Mouse (Mus musculus) midbrain, embryonic 11.5 days (tissue): ENCODE results near the gene Cd33. TPM values are rescaled to one million over a fixed set of nuclear protein-coding genes. Genes with fewer than 3 reads are reported as not detected.

Experiments used
- ATAC-seq: fragments of 200-750 bp; cut with Nextera tagmentation; 2 replicates; pipeline ENCODE4 v1.8.0; 2017; ENCODE audit warnings: moderate TSS enrichment, moderate library complexity; ENCODE audit not compliant: low FRiP score
- DNase-seq: peaks from one replicate; pipeline ENCODE4 v3.0.0; 2015; ENCODE audit warnings: low spot score; ENCODE audit errors: missing footprints
- H3K27ac ChIP-seq: fragments of 300-500 bp; sonication (generic); 2 replicates; pipeline ENCODE4 v1.5.1; 2014; ENCODE audit warnings: low read depth, low read length
- H3K27me3 ChIP-seq: fragments of 300-500 bp; sonication (generic); 2 replicates; pipeline ENCODE4 v1.6.1; 2014; ENCODE audit warnings: mild to moderate bottlenecking, low read length, moderate library complexity, mixed read lengths; ENCODE audit not compliant: control insufficient read depth, insufficient read depth
- H3K36me3 ChIP-seq: fragments of 300-500 bp; sonication (generic); 2 replicates; pipeline ENCODE4 v1.6.1; 2014; ENCODE audit warnings: mild to moderate bottlenecking, low read length, moderate library complexity, mixed read lengths; ENCODE audit not compliant: control insufficient read depth, insufficient read depth
- H3K4me1 ChIP-seq: fragments of 300-500 bp; sonication (generic); 2 replicates; pipeline ENCODE4 v1.6.1; 2014; ENCODE audit warnings: low read length; ENCODE audit not compliant: control insufficient read depth, insufficient read depth
- H3K4me2 ChIP-seq: fragments of 300-500 bp; sonication (generic); 2 replicates; pipeline ENCODE4 v1.6.1; 2014; ENCODE audit warnings: mild to moderate bottlenecking, moderate library complexity
- H3K4me3 ChIP-seq: fragments of 300-500 bp; sonication (generic); 2 replicates; pipeline ENCODE4 v1.5.1; 2014; ENCODE audit warnings: low read depth, low read length
- H3K9ac ChIP-seq: fragments of 300-500 bp; sonication (generic); 2 replicates; pipeline ENCODE4 v1.6.1; 2014; ENCODE audit warnings: low read length
- H3K9me3 ChIP-seq: fragments of 300-500 bp; sonication (generic); 2 replicates; pipeline ENCODE4 v1.6.1; 2016; ENCODE audit warnings: low read length; ENCODE audit not compliant: control insufficient read depth
- WGBS: fragments of 180-500 bp; shearing (Covaris S2); extraction: QIAGEN DNeasy Blood & Tissue Kit; methylation state at CpG from one replicate; pipeline ENCODE4 v1.1.7; 2014; 5-methylcytosine and 5-hydroxymethylcytosine counted together
- polyA plus RNA-seq: library from polyadenylated mRNA; unstranded; fragments of >200 nt; fragmentation: Nextera tagmentation; extraction: Ambion mirVana; gene quantifications from 2 replicates; pipeline ENCODE4 v1.2.1, GENCODE M21; 2014

The Cd33 gene
- polyA plus RNA-seq, 1 experiment from 2014 or later, result 0.70 TPM

- Histone ChIP-seq H3K4me3 (peak overlapping the region; percentile 62), H3K27ac (peak overlapping the region; percentile 67), H3K4me1 (no peaks in the 10 kb centered on the region; the same call in 1 of the 2 replicates), H3K9me3 (no peaks in the 10 kb centered on the region), H3K9ac (peak overlapping the region; percentile 86), H3K4me2 (peak overlapping the region; percentile 75), H3K36me3 (no peaks in the 10 kb centered on the region), H3K27me3 (no peaks in the 10 kb centered on the region)
- 0% methylated on average over 6 of the region's 13 CpGs for whole genome bisulfite sequencing
- DNase-seq (peak; percentile 97), ATAC-seq (peak; percentile 93)
These were observed 54.0 kb downstream of the Cd33 start for GRCm38 (mm10) chr7:43490182-43490584.

- ATAC-seq, result peak; percentile 77
- 3% methylated on average over 16 of the region's 41 CpGs for WGBS
- Histone ChIP-seq H3K27me3 (no peaks in the 10 kb centered on the region), H3K9me3 (no peaks in the 10 kb centered on the region), H3K36me3 (no peaks in the 10 kb centered on the region), H3K27ac (peak within 1 kb of the TSS; percentile 67), H3K4me3 (peak within 1 kb of the TSS; percentile 62), H3K4me1 (no peaks in the 10 kb centered on the region; the same call in 1 of the 2 replicates), H3K4me2 (peak within 1 kb of the TSS; percentile 75), H3K9ac (peak within 1 kb of the TSS; percentile 86)
- DNase-seq, result peak; percentile 94
These were observed 54.5 kb downstream of the Cd33 start, which contains the start of gene Iglon5 for GRCm38 (mm10) chr7:43489631-43490125. Gene Iglon5 (minus strand): TSS chr7:43490075.

- ATAC-seq, result no peak
These were observed 55.6 kb downstream of the Cd33 start for GRCm38 (mm10) chr7:43488646-43489045.

GRCm38 (mm10) chr7:43483236-43483635 is 61.0 kb downstream of the Cd33 start:
- DNase-seq (peak; percentile 57), ATAC-seq (no peak)
- Histone ChIP-seq H3K4me3 (no peak overlapping the region), H3K27me3 (no peaks in the 10 kb centered on the region), H3K4me1 (no peaks in the 10 kb centered on the region), H3K9ac (no peak overlapping the region), H3K27ac (no peak overlapping the region), H3K4me2 (no peak overlapping the region), H3K36me3 (no peaks in the 10 kb centered on the region), H3K9me3 (no peaks in the 10 kb centered on the region)
- 28% methylated on average over 10 of the region's 10 CpGs for WGBS

More at GRCm38 (mm10) chr7:43488646-43489045, 55.6 kb downstream of the Cd33 start:
- no peaks in the 10 kb centered on the region; the same call in 1 of the 2 replicates for H3K4me1 ChIP-seq
- H3K9ac ChIP-seq, result 0 out of 2 replicates have a peak overlapping the region, but pooled peaks have one; percentile 24
- 42% methylated on average over 5 of the region's 5 CpGs for WGBS
- no peaks in the 10 kb centered on the region for H3K36me3 ChIP-seq
- no peaks in the 10 kb centered on the region for H3K27me3 ChIP-seq
- H3K4me2 ChIP-seq, result peak overlapping the region; percentile 75; the same call in 1 of the 2 replicates
- H3K9me3 ChIP-seq, result no peaks in the 10 kb centered on the region
- DNase-seq, result peak; percentile 83
- peak overlapping the region; percentile 62 for H3K4me3 ChIP-seq
- no peak overlapping the region for H3K27ac ChIP-seq

- DNase-seq, result peak; percentile 54
- WGBS, result 75% methylated on average over 8 of the region's 8 CpGs
- Histone ChIP-seq H3K9me3 (no peaks in the 10 kb centered on the region), H3K27ac (no peak overlapping the region), H3K4me2 (no peak overlapping the region), H3K4me1 (no peaks in the 10 kb centered on the region), H3K9ac (no peak overlapping the region), H3K36me3 (no peaks in the 10 kb centered on the region), H3K4me3 (no peak overlapping the region), H3K27me3 (peaks cover 5% of the 10 kb centered on the region; the same call in 1 of the 2 replicates)
- ATAC-seq, result peak; percentile 46
These were observed 62.0 kb downstream of the Cd33 start for GRCm38 (mm10) chr7:43482090-43482716.

- Histone ChIP-seq H3K9ac (no peak overlapping the region), H3K4me2 (no peak overlapping the region), H3K4me1 (no peaks in the 10 kb centered on the region), H3K36me3 (no peaks in the 10 kb centered on the region), H3K9me3 (no peaks in the 10 kb centered on the region), H3K27me3 (peaks cover 11% of the 10 kb centered on the region; the same call in 1 of the 2 replicates), H3K4me3 (no peak overlapping the region), H3K27ac (no peak overlapping the region)
- DNase-seq (no peak), ATAC-seq (no peak)
- 70% methylated on average over 3 of the region's 3 CpGs for WGBS
These were observed 63.0 kb downstream of the Cd33 start for GRCm38 (mm10) chr7:43481191-43481590.

GRCm38 (mm10) chr7:43476376-43476775 is 67.9 kb downstream of the Cd33 start:
- DNase-seq (peak; percentile 86), ATAC-seq (no peak)
- no peak overlapping the region for H3K4me2 ChIP-seq
- no peak overlapping the region for H3K27ac ChIP-seq
- WGBS, result 3% methylated on average over 13 of the region's 13 CpGs
- no peaks in the 10 kb centered on the region for H3K4me1 ChIP-seq
- no peak overlapping the region for H3K4me3 ChIP-seq
- H3K9me3 ChIP-seq, result no peaks in the 10 kb centered on the region
- no peak overlapping the region for H3K9ac ChIP-seq
- H3K27me3 ChIP-seq, result peaks cover 13% of the 10 kb centered on the region; the same call in 1 of the 2 replicates
- no peaks in the 10 kb centered on the region for H3K36me3 ChIP-seq

GRCm38 (mm10) chr7:43475706-43476105 is 68.5 kb downstream of the Cd33 start:
- H3K9ac ChIP-seq, result no peak overlapping the region
- H3K27me3 ChIP-seq, result peaks cover 13% of the 10 kb centered on the region; the same call in 1 of the 2 replicates
- no peak overlapping the region for H3K4me2 ChIP-seq
- no peak overlapping the region for H3K27ac ChIP-seq
- H3K36me3 ChIP-seq, result no peaks in the 10 kb centered on the region
- WGBS, result 8% methylated on average over 23 of the region's 23 CpGs
- no peak overlapping the region for H3K4me3 ChIP-seq
- H3K4me1 ChIP-seq, result no peaks in the 10 kb centered on the region
- no peaks in the 10 kb centered on the region for H3K9me3 ChIP-seq
- DNase-seq (peak; percentile 81), ATAC-seq (peak; percentile 18; the same call in 1 of the 2 replicates)
